Mouse (Mus musculus): ENCODE measurements around the gene Prss22. TPM values are rescaled to one million over a fixed set of nuclear protein-coding genes. Genes with fewer than 3 reads are reported as not detected.
A peak's percentile ranks its signal among the peaks of the same experiment; 100 is the strongest.
"Not testable (repeated sequence)": the region's sequence is repeated elsewhere in the genome, so short reads cannot be mapped to it uniquely, and the experiment has no call there.

Gene Prss22
- total and polyA plus RNA-seq, 3 experiments: not detected

DNA sequence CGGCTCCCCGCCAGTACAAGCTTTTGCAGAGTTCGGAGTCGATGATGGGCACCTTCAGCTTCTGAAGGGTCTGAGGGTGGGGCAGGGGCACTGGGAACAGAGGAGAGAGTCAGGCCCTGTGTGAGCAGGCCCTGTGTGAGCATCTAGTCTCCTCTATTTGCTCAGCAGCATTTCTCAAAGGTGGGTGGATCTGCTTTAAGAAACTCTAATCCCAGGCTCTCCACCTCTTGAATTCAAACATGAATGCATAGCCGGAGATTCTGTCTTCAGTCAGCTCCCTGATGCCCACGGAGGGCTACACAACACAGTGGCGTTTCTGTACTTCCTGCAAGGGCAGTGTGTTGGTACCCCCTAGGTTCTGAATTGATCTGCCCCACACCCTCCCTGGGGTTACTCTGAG, 3.2 kb downstream of the Prss22 start:
- DNase-seq: no peak

DNA sequence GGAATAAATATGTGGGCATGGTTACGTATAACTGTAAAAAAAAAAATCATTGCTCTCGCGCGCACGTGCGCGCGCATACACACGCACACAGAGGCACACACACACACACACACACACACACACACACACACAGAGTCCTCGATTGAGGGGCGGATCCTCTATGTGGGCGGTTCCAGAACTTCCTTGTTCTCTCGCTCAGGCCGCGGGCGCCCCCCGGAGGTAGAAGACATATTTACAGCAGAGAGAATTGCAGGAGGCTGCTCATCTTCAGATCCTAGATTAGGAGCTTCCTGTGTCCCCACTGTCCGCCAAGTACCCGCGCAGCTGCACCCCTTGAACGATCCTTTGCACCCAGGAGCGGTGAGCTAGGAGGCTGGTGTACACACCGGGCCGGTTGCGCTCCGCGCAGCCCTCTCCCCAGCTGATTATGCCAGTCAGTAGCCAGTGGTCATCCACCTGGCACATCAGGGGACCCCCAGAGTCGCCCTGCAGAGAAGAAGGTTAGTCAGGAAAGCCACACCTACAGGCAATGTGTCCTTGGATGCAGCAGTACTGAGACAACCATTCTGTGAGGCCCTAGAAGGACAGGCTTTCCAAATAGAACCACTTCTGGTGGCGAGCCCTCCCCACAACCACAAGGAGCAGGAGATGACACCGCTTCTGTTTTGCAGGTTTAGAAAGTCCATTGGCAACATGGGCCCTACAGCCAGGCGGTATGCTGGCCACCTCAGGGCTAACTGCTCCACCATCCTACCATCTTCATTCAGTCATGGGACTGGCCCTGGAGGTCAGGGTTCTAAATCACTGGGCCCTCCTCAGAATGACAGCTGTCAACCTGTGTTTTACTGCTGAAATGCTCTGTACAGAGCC, 4.1 kb downstream of the Prss22 start:
- peak; percentile 93 for DNase-seq

DNA sequence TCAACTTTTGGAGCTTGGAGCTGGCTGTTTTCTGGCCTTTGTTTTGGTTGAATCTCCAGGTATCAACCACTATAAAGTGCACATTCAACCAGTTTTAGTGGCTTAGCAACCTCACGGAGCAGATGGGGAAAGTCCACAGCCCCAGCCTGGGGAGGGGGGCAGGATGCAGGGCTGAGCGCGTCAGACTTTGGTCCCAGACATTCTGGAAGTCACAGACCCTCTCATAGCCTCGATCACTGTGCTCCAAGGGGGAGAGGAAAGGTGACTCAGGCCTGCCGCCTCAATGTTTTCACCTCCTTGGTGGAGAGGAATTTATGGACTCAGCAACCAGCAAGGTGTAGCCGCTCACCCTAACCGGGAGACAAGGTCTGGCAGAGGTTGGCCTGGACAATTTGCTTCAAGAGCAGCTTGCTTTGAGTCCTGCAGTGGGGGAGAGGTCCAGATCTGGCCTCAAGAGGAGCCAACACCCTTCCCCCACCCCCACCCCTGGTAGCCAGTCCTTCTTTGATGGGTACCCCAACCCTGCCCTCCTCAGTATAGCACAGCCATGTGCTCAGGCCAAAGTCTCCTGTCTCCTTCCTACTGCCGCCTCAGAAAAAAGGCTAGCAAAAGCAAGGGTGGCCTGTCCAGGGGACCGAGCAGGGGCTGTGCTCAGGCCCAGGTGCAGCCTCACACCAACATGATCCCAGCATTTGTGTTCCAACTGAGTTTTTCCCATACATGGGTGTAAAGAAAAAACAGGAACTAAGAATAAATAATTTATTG, 4.9 kb downstream of the Prss22 start:
- no peak for DNase-seq

DNA sequence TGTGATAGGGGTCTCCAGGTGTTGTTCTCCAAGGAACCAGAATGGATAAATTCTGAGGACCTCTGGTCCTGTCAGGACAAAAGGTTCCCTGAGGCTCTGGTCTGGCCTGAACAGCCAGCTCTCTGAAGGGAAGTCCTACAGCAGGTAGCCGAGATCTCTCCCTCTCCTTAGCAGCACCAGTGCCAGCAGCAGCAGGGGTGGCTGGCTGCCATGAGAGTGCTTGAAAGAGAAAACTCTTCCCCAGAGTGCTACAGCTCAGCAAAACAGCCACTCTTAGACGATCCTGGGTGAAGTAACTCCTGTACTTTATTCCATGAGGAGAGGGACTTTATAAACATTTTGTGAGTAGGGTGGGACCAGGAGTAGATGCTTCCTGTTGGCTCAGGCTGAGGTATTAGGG, 8.1 kb downstream of the Prss22 start:
- no peak for DNase-seq

DNA sequence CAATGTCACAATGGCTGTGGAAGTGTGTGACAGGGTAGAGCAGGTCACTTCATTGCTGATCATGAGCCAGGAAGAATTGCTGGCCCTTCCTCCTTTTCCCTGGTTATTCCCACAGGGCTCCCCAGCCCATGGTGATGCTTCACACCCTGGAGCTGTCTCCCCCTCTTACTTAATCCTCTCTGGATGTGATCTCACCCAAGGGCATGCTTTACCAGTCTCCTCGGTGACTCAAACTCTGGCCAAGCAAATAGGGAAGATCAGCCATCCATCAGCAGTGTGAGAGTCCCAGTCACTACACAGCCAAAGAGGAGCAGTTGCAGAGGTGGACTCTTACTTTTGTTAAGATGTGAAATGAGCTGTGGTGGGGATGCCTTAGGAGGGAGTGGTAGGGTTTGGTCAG, 12.9 kb downstream of the Prss22 start:
- peak; percentile 70 for DNase-seq

DNA sequence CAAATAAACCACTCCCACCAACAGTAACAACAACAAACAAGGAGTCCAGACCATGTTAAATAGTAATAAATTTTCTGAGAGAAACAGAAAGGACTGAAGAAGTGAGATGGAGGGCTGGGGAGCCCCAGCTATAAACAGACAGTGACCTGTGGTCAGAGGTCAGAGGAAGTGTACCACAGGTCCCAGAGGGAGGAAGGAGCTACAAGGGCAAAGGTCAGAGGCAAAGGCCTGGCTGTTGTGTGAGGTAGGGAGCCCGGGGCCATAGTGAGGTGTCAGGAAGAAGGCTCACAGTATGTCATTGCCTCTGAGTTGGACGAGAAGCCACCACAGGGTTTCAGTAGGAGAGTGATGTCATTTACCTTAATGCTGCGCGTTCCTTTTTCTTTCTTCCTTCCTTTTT, 15.0 kb downstream of the Prss22 start:
- no peak for DNase-seq

DNA sequence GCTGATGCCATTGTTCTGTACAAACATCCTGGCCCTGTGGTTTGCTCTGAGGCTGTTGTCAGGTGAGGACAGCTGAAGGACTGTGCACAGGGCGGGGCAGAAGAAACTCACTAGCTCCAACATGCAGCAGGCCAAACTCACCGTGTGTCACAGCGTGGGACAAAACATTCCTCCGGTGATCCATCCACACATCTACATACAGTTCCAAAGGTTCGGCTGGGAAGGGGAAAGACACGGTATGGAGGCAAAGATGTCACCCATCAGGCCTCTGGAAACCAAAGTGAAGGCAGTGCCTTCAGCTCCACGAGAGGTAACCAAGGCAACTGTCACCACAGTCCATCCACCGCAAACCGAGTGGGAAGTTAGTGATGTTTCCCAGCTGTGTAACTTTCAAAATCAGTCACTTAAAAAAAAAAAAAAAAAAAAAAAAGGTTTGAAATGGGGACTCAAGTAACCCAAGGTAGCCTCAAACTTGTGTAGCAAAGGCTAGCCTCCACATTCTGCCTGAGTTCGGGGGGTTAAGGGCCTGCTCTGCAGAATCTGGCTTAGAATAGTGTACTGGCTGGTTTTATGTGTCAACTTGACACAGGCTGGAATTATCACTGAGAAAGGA, 17.5 kb downstream of the Prss22 start, which contains the start of gene Prss30:
Gene Prss30, minus strand, starts transcription at position 270 of the 613 bp plus-strand sequence.
- DNase-seq: no peak

DNA sequence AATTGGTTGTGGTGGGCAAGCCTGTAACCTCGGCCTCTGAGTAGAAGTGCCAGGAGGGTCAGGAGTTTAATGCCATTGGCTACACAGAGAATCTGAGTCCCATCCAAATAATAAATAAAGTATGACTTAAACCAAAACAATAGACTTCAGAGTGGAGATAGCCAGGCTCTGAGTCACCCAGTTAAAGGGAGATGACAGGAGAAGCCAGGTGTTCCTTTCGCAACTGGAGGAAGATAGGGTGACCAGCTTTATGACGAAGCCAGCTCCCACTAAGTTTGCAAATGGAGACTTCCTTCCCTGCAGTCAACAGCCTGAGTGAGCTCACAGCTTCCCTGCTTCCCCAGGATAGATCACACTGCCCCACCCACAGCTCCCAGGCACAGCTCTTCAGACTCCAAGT, 18.4 kb downstream of the Prss22 start:
- no peak for DNase-seq

DNA sequence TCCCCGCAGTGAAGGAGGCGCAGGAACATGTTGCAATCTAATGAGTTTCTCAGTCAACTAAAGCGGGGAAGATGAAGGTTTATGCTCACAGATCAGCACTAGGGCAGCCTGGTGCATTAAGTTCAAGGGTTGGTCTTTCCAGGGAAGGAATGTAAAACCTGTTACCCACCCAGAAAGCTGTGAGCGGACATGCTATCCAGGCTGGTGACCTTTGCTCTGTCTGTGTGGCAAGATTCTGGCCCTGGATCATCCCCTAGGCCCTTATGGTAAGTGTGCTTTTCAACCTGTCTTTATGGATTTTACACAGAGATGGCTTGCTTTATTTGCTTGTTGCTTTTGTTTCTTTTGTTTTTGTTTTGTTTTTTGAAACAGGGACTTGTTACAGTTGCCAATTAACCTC, 21.2 kb downstream of the Prss22 start:
- DNase-seq: no peak

DNA sequence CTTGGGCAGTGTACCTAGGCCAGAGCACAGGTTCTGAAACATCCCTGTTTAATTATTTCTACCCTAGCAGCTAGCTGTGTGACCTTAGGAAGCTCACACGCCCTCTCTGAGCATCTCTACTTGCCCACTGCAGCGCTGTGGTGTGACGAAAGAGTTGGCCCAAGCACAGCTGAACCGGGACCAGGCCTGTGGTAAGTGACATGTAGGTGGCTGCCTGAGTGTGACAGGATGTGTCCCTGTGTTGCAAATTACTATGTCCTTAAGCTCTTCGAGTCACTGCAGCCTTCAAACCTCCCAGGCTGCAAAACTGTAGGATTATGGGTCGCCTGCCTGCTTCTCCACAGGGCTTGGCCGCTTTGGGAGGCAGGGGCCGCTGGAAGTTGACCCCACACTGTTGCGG, 26.6 kb downstream of the Prss22 start:
- DNase-seq: no peak

DNA sequence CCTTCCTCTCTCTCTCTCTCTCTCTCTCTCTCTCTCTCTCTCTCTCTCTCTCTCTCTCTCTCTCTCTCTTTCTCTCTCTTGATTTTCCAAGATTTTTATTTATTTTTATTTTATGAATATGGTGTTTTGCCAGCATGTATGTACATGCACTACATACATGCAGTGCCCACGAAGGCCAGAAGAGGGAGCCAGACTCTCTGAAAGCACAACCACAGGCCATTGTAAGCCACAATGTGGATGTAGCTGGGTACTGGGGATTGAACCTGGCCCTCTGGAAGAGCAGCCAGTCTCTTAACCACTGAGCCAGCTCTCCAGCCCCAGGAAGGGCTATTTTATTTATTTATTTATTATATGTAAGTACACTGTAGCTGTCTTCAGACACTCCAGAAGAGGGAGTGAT, 28.7 kb downstream of the Prss22 start:
- DNase-seq: peak; percentile 74

DNA sequence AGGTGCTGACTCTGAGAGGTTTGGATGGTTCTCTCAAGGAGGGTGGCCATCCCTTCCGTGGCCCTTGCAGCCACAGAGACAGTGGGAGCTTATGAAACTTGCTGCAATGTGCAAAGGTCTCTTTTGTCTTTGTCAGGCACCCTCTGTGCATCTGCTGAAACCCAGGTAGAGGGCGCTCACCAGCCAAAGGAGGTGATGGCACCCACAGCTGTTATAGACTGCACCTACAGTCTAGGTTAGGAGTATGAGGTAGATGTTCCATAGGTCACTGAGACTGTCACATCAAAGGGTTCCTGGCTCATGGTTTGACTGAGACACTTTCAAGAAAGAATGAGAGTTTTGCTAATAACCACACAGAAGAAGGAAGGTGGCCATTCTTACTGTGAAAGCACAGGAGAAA, 29.1 kb downstream of the Prss22 start:
- DNase-seq: no peak

DNA sequence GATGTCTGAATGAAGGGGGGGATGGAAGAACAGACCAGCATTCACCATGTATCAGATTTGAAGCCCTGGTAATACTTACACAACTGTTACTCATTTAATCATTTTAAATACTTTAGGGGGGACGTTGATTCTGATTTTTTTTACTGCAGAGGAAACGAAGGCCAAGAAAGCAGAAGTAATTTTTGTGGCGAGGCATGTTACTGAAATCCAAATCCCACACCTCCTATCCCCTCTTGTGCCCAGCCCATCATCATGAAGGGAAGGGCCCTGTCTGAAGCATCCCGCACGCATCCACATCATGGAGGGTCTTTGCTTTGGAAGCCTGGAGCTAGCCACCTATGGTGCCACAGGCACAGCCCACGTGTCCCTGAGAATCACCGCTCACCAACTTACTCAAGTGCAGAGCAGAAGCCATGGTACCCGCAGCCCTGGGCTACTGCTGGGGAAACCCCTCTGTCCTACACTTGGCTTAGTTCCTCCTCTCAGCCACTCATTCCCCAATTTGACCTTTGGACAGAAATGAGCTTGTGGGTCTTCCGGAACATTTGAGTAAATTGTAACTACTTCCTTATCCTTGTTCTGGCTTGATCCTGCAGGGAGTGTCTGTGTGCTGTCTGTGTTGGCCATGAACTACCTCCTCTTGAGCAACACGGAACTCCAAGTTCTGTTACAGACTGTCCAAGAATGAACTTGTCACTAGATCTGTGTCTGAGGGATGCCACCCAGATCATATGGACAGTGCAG, 31.1 kb downstream of the Prss22 start:
- no peak for DNase-seq

DNA sequence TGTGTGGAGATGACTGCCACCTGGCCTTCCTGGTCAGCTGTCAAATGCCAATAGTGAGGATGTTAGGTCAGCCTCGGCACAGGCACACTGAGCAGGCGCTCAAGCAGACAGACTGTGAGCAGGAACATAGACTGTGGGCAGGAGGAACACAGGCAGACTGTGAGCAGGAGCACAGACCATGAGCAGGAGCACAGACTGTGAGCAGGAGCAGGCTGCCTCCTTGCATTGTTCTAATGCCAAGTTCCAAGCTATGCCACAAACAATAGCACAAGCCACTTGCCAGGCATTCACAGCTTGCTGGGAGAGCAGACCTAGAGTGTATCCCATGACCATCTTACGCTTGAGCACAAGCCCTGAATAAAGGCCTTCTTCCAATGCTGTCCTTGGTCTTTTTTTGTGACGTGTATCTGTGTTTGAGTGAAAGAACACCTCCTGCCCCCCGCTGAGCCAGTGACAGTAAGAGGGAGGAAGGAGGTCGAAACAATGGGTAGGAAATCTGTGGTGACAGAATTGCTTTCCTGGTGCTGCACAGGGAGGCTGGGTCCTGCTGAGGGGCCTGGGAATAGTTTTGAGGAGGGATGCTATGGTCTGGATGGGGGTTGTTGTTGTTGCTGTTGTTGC, 32.0 kb downstream of the Prss22 start:
- DNase-seq: no peak

DNA sequence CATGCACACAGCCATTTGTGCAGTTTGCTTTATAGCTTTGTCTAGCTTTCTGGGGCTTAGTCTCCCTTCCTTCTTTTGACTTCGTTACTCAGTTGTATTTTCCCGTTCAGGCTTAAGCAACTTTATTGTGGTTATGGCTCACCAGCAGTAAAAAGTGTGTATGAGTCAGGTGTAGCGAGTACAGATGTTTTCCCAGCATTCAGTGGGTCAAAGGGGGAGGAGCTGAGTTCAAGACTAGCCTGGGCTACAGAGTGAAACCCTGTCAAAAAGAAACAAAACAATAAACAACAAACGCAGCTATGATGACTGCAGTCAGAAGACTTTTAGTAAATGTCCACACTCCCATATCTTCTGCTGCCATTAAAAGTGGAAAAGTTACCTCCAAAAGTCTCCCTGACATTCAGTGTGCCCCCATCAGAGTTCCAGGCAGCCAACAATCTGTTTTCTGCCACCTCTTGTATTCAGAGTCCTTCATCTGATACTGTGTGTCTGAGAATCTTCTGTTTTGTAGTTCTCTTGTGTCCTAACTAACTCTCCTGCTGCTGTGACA, 36.3 kb downstream of the Prss22 start:
- no peak for DNase-seq

DNA sequence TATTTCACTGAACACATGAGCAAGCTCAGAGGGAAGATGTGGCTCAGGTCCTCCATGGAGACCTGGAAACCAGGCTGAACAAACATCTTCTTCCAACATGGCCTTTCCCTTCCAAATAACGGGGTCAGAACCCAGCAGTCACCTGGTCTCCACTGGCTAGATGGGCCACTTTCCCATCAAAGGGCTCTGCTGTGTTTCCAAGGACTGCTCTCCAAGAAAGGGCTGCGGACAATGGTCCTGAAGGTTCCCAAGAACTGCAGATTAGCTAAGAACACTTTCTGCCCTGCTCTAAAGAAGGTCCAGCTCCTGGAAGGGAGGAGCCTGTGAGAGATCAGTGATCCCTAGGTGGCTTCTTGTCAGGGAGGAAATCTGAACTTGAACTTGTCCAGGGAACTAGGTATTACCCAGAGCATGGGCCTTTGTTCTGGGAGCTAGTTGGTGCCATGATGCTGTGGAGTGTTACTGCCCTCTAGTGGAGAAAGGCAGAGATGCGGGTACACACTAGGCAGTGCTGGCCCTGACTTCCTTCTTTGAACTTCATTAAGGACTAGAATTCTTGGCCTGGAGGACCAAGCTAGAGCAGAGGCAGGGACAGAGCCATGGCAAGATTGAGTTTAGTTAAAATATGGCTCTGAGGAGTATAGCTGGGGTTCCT, 37.7 kb downstream of the Prss22 start:
- peak; percentile 76 for DNase-seq

DNA sequence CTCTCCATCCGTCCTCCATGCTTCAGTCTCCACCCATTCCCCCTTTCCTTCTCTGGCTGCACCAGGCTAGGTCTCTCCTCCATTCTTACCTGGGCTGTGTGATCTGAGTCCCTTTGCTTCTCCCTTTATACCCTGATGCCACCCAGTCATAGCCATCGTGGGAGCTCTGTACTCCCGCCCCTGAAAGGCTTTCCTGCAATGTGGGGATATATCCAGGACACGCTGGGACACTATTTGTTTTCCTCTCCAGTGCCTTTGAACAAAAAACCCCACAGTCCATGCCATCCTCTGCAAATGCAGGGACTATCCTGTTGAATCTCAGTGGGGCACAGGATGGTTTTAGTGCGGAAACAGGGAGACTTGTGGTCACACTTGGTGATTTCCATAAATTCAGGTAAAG, 42.7 kb downstream of the Prss22 start, which contains the start of gene Sbpl:
Gene Sbpl, minus strand, starts transcription at position 101 of the 400 bp plus-strand sequence.
- no peak for DNase-seq

DNA sequence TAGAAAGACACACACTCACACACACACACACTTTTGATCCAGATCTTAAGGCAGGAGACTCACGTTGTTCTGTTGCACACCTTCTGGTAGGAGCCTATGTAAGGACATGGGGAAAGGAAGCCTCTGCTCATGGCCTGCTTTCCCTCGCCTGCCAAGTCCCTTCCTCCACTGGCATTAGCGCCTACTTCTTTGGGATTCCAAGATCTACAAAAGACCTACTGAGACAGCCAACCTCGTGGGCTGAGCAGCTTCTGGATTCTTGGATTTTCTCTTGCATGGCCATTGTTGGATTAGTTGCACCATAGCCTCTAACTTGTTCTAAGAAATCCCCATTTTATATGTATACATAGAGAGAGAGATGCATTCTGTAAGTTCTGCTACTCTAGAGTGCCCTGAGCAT, 47.1 kb downstream of the Prss22 start:
- not testable (repeated sequence) for DNase-seq

DNA sequence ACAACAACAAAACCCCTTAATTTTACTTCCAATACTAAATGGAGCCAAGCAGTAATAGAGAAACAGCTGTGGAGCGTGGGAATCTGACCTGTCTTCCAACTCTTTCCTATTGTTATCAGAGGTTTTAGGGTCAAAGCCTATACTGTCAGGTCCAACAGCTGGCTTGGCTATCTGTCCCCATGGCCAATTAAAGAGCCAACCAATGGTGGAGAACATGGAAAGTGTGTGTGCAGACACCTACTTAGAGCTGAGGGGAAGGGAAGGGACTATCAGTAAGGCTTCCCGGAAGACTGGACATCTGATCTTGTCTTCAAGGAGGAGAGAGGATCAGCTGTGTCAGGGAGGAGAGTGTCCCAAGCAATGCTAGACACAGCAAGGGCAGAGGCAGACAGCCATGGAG, 48.8 kb downstream of the Prss22 start:
- no peak for DNase-seq

DNA sequence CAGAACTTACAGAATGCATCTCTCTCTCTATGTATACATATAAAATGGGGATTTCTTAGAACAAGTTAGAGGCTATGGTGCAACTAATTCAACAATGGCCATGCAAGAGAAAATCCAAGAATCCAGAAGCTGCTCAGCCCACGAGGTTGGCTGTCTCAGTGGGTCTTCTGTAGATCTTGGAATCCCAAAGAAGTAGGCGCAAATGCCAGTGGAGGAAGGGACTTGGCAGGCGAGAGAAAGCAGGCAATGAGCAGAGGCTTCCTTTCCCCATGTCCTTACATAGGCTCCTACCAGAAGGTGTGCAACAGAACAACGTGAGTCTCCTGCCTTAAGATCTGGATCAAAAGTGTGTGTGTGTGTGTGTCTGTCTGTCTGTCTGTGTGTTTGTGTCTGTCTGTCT, 50.4 kb downstream of the Prss22 start:
- not testable (repeated sequence) for DNase-seq
